Mouse (Mus musculus) liver, embryonic 14.5 days (tissue): ENCODE results near the gene Ptgfrn. TPM values are rescaled to one million over a fixed set of nuclear protein-coding genes. Genes with fewer than 3 reads are reported as not detected.

ENCODE experiments used
- ATAC-seq: fragments of 200-750 bp; cut with Nextera tagmentation; 2 replicates; pipeline ENCODE4 v1.8.0; 2017; ENCODE audit warnings: moderate number of reproducible peaks, mild to moderate bottlenecking, moderate library complexity; ENCODE audit not compliant: insufficient read depth
- DNase-seq, 3 experiments: peaks; one replicate each; pipeline ENCODE4 v3.0.0-alpha.2; 2012 to 2013; ENCODE audit warnings: low read depth in 3 of 3, low spot score in 3 of 3
- H3K27ac ChIP-seq: fragments of 300-500 bp; sonication (generic); 2 replicates; pipeline ENCODE4 v1.5.1; 2014; ENCODE audit warnings: moderate library complexity, mild to moderate bottlenecking, control low read depth, inconsistent platforms
- H3K27me3 ChIP-seq: fragments of 300-500 bp; sonication (generic); 2 replicates; pipeline ENCODE4 v1.6.1; 2014; ENCODE audit warnings: mild to moderate bottlenecking, low read length, moderate library complexity; ENCODE audit not compliant: control insufficient read depth, insufficient read depth
- H3K36me3 ChIP-seq: fragments of 300-500 bp; sonication (generic); replicated peaks from 2 replicates; pipeline ENCODE4 v1.6.1; 2014; ENCODE audit warnings: low read depth; ENCODE audit not compliant: control insufficient read depth, insufficient read depth
- H3K4me1 ChIP-seq, 2 experiments: fragments of 200-500 bp in 1 of 2; fragments of 300-500 bp in 1 of 2; sonication (generic) in 1 of 2; replicated peaks; 2 replicates each; pipeline ENCODE4 v1.6.1; 2012 to 2014; ENCODE audit warnings: antibody characterized with exemption in 1 of 2, inconsistent platforms in 1 of 2, low read length in 1 of 2; ENCODE audit not compliant: control insufficient read depth in 2 of 2, insufficient read depth in 2 of 2
- H3K4me2 ChIP-seq: fragments of 300-500 bp; sonication (generic); 2 replicates; pipeline ENCODE4 v1.6.1; 2014; ENCODE audit warnings: low read depth, mild to moderate bottlenecking, control low read depth, moderate library complexity
- H3K4me3 ChIP-seq, 2 experiments: fragments of 200-500 bp in 1 of 2; fragments of 300-500 bp in 1 of 2; sonication (generic) in 1 of 2; 2 replicates each; pipeline ENCODE4 v1.5.1; 2012 to 2014; ENCODE audit warnings: low read depth in 2 of 2, low read length in 2 of 2, mild to moderate bottlenecking in 2 of 2, control low read depth in 1 of 2, inconsistent platforms in 1 of 2, moderate library complexity in 1 of 2; ENCODE audit not compliant: insufficient read depth in 1 of 2
- H3K9ac ChIP-seq: fragments of 300-500 bp; sonication (generic); replicated peaks from 2 replicates; pipeline ENCODE4 v1.6.1; 2014; ENCODE audit warnings: mild to moderate bottlenecking, control low read depth, moderate library complexity
- H3K9me3 ChIP-seq: fragments of 300-500 bp; sonication (generic); 2 replicates; pipeline ENCODE4 v1.6.1; 2016; ENCODE audit warnings: low read length, mixed read lengths; ENCODE audit not compliant: control insufficient read depth
- CTCF ChIP-seq: IDR thresholded peaks from 2 replicates; pipeline ENCODE4 v1.5.1; 2016; ENCODE audit warnings: antibody characterized with exemption, low read depth, control low read depth
- EP300 ChIP-seq: IDR thresholded peaks from 2 replicates; pipeline ENCODE4 v1.6.1; 2016; ENCODE audit warnings: antibody characterized with exemption, low read depth
- WGBS: fragments of 180-500 bp; shearing (Covaris S2); extraction: QIAGEN DNeasy Blood & Tissue Kit; methylation state at CpG from one replicate; pipeline ENCODE4 v1.1.7; 2014; ENCODE audit not compliant: insufficient replicate concordance; 5-methylcytosine and 5-hydroxymethylcytosine counted together
- polyA plus RNA-seq, 2 experiments: library from polyadenylated mRNA; depleted of rRNA in 1 of 2; stranded (reverse) in 1 of 2; unstranded in 1 of 2; fragments of >200 nt; fragmentation: Nextera tagmentation in 1 of 2; extraction: Ambion mirVana in 1 of 2; gene quantifications; 2 replicates each; pipeline versions ENCODE4 v1.2.1 to v1.2.3; 2012 to 2014

Ptgfrn gene
- polyA plus RNA-seq, 2 experiments, result 0.29 to 1.2 TPM

DNA sequence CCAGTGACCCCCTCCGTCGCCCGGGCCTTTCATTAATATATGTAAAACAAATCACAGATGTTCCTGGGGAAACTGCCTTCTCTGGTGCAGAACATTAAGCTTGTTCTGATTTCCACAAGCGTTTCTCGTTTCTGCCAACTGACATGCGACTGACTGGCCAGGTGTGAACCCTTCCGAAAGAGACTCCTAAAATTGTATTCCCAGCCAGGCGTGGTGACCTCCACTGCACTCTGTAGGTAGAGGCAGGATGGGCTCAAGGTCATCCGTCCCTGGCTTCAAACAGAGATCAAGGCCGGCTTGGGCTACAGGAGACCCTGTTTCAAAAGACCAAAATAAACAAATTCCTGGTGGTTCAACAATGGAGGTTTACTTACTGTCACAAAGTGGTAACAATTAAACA lies 1.2 kb upstream of the Ptgfrn start:
- peaks cover 30% of the 10 kb centered on the region for H3K27me3 ChIP-seq
- no peak overlapping the region for H3K4me2 ChIP-seq
- TF ChIP-seq CTCF, result no peak
- no peak for TF ChIP-seq EP300
- DNase-seq, result no peak
- H3K4me1 ChIP-seq, result peaks cover 0 to 5% of the 10 kb centered on the region in 2 experiments; a peak in 1 of 4 replicates
- 57% methylated on average over 10 of the region's 10 CpGs for WGBS
- no peak overlapping the region for H3K9ac ChIP-seq
- H3K9me3 ChIP-seq, result no peaks in the 10 kb centered on the region
- H3K4me3 ChIP-seq, result no peak overlapping the region
- no peak overlapping the region for H3K27ac ChIP-seq
- no peak for ATAC-seq
- H3K36me3 ChIP-seq, result no peaks in the 10 kb centered on the region

DNA sequence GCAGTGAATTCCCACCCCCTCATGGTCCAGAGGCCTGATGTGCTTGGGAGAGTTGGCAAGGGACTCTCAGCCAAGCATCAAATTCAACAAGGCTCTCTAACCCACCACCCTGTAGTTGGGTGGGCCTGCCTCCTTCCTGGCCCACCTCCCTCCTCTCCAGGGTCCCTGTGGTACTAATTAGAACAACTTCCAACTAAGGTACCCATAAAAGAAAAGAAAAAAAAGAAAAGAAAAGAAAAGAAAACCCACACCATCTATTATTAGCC lies 693 bp upstream of the Ptgfrn start:
- peaks cover 0 to 5% of the 10 kb centered on the region in 2 experiments; a peak in 1 of 4 replicates for H3K4me1 ChIP-seq
- no peaks in the 10 kb centered on the region for H3K36me3 ChIP-seq
- H3K9ac ChIP-seq, result no peak overlapping the region
- H3K27me3 ChIP-seq, result peaks cover 30% of the 10 kb centered on the region
- no peak overlapping the region; the same call in 1 of the 2 replicates for H3K4me2 ChIP-seq
- no peak for ATAC-seq
- TF ChIP-seq EP300, result no peak
- no peak for TF ChIP-seq CTCF
- no peak overlapping the region for H3K4me3 ChIP-seq
- no peaks in the 10 kb centered on the region for H3K9me3 ChIP-seq
- no peak overlapping the region for H3K27ac ChIP-seq
- no peak for DNase-seq

DNA sequence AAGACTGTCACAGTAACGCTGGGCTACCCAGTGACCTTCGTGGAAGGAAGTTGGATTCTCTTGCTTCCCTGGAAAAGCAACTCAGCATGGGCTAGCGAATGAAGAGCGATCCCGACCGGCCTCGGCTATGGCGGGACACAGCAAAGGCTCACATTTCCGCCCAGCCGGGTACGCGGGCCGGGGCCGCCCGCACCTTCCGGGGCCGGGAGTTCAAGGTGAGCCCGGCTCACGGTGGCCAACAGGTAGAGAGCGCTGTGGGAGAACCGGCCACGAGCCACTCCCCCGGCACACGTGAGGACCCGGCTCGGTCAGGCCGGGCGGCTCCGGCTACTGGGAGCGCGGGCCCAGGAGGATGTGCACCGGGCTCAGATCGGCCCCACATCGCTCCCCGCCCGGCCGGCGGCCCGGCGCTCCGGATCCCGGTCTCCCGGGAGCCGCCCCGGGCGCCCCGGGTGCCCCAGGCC lies 488 bp downstream of the Ptgfrn start:
- Histone ChIP-seq H3K9ac (no peak overlapping the region), H3K4me3 (peak overlapping the region; percentile 52 to 58), H3K4me2 (peak overlapping the region; percentile 51), H3K4me1 (peaks cover 0 to 5% of the 10 kb centered on the region in 2 experiments; a peak in 1 of 4 replicates), H3K36me3 (no peaks in the 10 kb centered on the region), H3K27me3 (peaks cover 30% of the 10 kb centered on the region), H3K27ac (no peak overlapping the region), H3K9me3 (no peaks in the 10 kb centered on the region)
- under 1% methylated on average over 35 of the region's 47 CpGs for WGBS
- DNase-seq (no peak), ATAC-seq (peak; percentile 47; the same call in 1 of the 2 replicates)
- TF ChIP-seq EP300, result no peak
- TF ChIP-seq CTCF, result no peak

DNA sequence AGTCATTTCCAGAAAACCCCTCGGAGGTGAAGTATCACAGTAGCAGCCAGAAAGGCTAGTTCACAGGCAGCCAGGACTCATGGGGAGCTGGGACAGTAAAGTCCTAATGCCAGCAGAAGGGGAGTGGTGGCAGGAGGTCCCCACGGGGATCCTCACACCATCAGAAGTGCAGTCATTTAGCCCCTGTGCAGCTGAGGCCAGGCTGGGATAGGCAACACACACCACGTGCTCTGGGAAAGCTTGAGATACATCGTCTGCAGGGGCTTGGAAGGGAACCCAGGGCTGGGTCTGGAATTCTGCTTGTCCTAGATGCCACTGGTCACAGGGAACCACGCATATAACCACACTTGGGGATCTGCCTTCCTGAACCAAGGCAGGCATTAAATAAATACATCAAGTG lies 1.2 kb downstream of the Ptgfrn start:
- Histone ChIP-seq H3K4me1 (peaks cover 0 to 5% of the 10 kb centered on the region in 2 experiments; a peak in 1 of 4 replicates), H3K9me3 (no peaks in the 10 kb centered on the region), H3K4me2 (peak overlapping the region; percentile 51; the same call in 1 of the 2 replicates), H3K27me3 (peaks cover 30% of the 10 kb centered on the region), H3K27ac (no peak overlapping the region), H3K4me3 (no peak overlapping the region), H3K36me3 (no peaks in the 10 kb centered on the region), H3K9ac (no peak overlapping the region)
- ATAC-seq (no peak), DNase-seq (no peak)
- no peak for TF ChIP-seq CTCF
- no peak for TF ChIP-seq EP300
- WGBS, result 25% methylated on average over 5 of the region's 5 CpGs

DNA sequence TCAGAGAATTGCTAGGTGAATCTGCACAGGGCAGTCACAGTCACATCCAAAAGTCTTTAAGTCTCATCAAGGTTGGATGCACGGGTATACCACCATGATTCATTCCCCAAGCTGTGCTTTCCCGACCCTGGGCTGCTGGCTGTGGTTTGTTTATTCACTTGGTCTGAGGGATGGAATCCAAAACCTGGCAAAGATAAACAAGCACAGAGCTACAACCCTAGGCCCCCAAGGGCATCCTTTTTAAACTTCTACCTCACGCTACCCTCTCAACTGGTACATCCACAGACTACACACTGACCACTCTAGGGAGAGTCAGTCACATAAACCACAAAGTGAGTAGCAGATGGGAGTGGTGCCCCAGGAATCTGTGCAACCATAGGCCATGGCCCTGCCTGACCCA lies 1.8 kb downstream of the Ptgfrn start:
- Histone ChIP-seq H3K27me3 (peaks cover 30% of the 10 kb centered on the region), H3K4me3 (no peak overlapping the region)
- DNase-seq, result no peak

More for the DNA sequence above, 1.8 kb downstream of the Ptgfrn start:
- TF ChIP-seq EP300 (no peak), CTCF (no peak)
- Histone ChIP-seq H3K9ac (no peak overlapping the region), H3K4me1 (peaks cover 0 to 5% of the 10 kb centered on the region in 2 experiments; a peak in 1 of 4 replicates), H3K36me3 (no peaks in the 10 kb centered on the region), H3K27ac (no peak overlapping the region), H3K9me3 (no peaks in the 10 kb centered on the region), H3K4me2 (no peak overlapping the region)
- WGBS, result 29% methylated on average over 3 of the region's 3 CpGs
- ATAC-seq, result no peak
